Mouse (Mus musculus): ENCODE measurements at regions not wholly inside any gene's neighbourhood (a gene's known extent, or its start where the extent isn't known, plus 50 kb on each side); places are given as distances from the start of the nearest gene placed in this dataset.
A peak's percentile ranks its signal among the peaks of the same experiment; 100 is the strongest.
"Not testable (repeated sequence)": the region's sequence is repeated elsewhere in the genome, so short reads cannot be mapped to it uniquely, and the experiment has no call there.

GRCm38 (mm10) chr17:17197229-17197628, 76.0 kb downstream of the Zfp97 start:
- H3K4me3 ChIP-seq = not testable (repeated sequence)

GRCm38 (mm10) chr17:17229069-17229468, 107.9 kb downstream of the Zfp97 start:
- Histone ChIP-seq H3K27ac (replicated peaks) (no peak overlapping the region), H3K9me3 (peaks cover 6% of the 10 kb centered on the region; the same call in 1 of the 2 replicates), H3K4me3 (no peak overlapping the region), H3K4me1 (no peaks in the 10 kb centered on the region), H3K27me3 (replicated peaks; ENCODE audit: low read depth, poor library complexity, severe bottlenecking) (no peaks in the 10 kb centered on the region), H3K36me3 (replicated peaks) (no peaks in the 10 kb centered on the region)
- WGBS = 45% methylated on average over 2 of the region's 2 CpGs
- DNase-seq (ENCODE audit: low spot score) = no peak

More at GRCm38 (mm10) chr17:17197229-17197628, 76.0 kb downstream of the Zfp97 start:
- H3K27me3 ChIP-seq (replicated peaks; ENCODE audit: low read depth, poor library complexity, severe bottlenecking); H3K27ac ChIP-seq (replicated peaks); H3K4me1 ChIP-seq; DNase-seq (ENCODE audit: low spot score): not testable (repeated sequence)
- Histone ChIP-seq H3K36me3 (replicated peaks) (peaks cover 32% of the 10 kb centered on the region), H3K9me3 (peaks cover 46% of the 10 kb centered on the region)
- 96% methylated on average over 2 of the region's 2 CpGs for WGBS

GRCm38 (mm10) chr17:17234329-17235185, 113.3 kb downstream of the Zfp97 start:
- H3K9me3 ChIP-seq; H3K36me3 ChIP-seq (replicated peaks); H3K27me3 ChIP-seq (replicated peaks; ENCODE audit: low read depth, poor library complexity, severe bottlenecking); H3K4me1 ChIP-seq: not testable (repeated sequence)
- DNase-seq (ENCODE audit: low spot score) = peak; percentile 90
- under 1% methylated on average over 22 of the region's 22 CpGs for WGBS
- peak overlapping the region; percentile 65 for H3K4me3 ChIP-seq
- H3K27ac ChIP-seq (replicated peaks) = peak overlapping the region; percentile 73

GRCm38 (mm10) chr17:17235186-17235482, 113.9 kb downstream of the Zfp97 start:
- not testable (repeated sequence) for DNase-seq (ENCODE audit: low spot score); H3K4me1 ChIP-seq; H3K27me3 ChIP-seq (replicated peaks; ENCODE audit: low read depth, poor library complexity, severe bottlenecking)
- Histone ChIP-seq H3K9me3 (peaks cover 11% of the 10 kb centered on the region), H3K27ac (replicated peaks) (peak overlapping the region; percentile 61; the same call in 1 of the 2 replicates), H3K36me3 (replicated peaks) (peaks cover 11% of the 10 kb centered on the region; the same call in 1 of the 2 replicates), H3K4me3 (peak overlapping the region; percentile 65)
- WGBS = under 1% methylated on average over 5 of the region's 5 CpGs
